Mouse (Mus musculus) naive thymus-derived CD4-positive, alpha-beta T cell, adult 2 months (primary cell): Measurements from ENCODE around the gene Unk.

ENCODE experiments used
- DNase-seq: peaks from one replicate; pipeline ENCODE4 v3.0.0-alpha.2; 2011; ENCODE audit warnings: low read depth

Unk gene

DNA sequence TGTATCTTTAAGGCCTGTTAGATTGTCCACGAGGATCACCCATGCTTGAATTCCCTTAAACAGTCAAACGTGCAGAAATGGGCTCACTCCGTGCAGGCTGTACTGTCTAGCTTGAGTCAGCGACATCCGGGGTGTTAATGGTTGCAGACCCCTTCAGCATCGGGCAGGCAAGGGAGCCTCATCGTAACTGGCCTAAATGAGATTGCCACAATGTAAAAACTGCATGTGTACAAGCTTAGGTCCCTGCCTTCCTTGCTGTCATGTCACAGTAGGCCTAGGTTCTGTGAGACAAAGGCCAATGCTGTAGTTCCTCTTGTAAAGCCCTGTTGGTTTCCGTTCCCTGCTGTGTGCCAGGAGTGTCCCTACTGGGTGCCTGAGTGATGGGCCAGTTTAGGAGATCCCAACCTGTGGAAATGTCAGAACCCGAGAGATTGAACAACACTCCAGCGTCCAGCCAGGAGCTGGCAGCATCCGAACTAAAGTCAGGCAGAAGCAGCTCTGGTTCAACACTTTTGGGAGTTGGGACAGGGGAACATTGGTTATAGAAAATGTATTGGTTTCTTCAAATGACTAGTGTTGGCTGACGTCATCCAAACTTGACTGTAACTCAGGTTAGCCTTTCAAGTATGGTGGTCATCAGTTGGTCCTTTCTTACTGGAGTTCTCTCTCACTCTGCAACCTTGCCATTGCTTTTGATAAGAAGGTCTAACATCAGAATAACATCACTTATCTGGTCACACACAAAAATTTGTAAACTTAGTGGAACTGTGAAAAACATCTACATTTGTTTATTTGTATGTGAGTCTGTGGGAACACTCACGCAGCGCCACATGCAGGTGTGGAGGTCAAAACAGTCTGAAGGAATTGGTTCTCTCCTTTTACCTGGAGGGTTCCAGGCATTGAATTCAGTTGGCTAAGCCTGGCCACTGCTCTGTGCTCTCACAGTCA lies 1.1 kb downstream of the Unk start:
- DNase-seq, result no peak

DNA sequence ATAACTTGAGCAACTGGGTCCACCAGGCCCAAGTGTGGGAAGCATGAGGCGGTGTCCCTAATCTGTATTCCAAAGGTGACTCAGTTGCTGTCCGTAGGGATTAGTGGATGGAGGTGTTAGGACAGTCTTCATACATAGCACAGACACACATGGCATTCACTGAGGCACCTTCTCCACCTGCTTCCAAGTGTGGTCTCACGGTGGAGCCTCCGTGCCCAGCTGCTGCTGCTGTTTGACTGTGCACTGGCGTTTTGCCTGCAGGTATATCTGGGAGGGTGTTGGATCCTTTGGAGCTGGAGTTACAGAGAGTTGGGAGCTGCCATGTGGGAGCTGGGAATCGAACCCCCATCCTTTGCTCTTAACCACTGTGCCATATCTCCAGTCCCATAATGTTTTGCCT lies 4.5 kb downstream of the Unk start:
- DNase-seq, result no peak

DNA sequence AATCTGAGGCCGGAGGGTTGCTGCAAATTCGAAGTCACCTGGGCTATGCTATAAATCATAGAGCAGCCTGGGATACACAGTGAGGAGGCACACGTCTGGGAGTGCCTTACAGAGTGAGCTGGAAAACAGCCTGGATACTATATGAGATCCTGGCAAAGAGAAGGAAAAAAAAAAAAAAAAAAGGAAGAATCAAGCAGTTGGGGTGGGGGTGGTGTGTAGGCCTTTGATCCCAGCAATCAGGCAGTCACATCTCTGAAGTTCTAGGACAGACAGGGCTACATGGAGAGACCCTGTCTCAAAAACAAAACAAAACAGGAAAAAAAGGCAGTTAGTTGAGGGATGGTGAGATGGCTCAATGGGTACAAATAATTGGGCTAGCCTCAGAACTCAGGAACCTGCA lies 6.5 kb downstream of the Unk start:
- DNase-seq, result no peak

DNA sequence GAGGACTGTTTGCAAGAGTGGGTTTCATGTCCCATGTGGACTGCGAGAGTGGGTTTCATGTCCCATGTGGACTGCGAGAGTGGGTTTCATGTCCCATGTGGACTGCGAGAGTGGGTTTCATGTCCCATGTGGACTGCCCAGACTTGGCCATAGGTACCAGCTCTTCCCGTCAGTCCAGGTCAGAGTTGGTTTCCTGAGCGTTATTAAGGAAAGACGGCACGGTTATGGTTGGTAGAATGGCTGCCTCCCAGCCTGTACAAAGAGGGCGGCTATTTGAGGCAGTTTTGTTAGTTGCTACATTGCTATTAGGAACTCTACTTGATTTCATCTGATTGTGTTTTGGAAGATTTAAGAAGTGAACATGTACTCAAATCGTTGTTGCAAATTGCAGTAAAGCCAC lies 7.7 kb downstream of the Unk start:
- DNase-seq, result no peak

DNA sequence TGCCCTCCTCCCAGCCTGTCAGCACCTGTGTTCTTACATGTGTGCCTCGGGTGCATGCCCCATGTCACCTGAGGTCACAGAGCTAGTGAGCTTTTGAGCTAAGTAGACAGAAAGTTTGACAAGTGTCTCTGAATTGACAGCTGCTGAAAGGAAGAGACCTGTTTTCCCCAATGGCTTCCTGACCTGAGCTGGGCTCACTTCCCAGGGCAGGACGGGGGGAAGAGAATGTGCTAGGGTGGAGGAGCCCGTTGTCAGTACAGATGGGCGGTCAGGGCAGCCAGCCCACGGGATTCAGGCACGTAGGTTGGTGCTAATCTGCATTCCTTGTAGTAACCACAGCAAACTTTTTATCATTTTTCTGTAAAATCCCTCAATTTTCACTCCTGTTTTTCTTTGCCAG lies 10.5 kb downstream of the Unk start:
- DNase-seq, result no peak

DNA sequence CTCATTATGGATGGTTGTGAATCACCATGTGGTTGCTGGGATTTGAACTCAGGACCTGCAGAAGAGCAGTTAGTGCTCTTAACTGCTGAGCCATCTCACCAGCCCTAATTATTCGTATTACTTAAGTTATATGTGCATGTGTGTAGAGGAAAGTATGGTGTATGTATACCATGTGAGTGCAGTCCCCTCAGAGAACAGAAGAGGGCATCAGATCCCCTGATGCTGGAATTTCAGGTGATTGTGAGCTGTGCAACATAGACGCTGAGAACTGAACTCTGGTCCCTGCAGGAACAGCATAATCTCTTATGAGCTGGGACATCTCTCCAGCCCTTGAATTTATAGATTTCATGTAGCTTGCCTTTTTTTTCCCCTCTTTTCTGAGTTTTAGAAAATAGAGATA lies 11.7 kb downstream of the Unk start:
- DNase-seq, result no peak

DNA sequence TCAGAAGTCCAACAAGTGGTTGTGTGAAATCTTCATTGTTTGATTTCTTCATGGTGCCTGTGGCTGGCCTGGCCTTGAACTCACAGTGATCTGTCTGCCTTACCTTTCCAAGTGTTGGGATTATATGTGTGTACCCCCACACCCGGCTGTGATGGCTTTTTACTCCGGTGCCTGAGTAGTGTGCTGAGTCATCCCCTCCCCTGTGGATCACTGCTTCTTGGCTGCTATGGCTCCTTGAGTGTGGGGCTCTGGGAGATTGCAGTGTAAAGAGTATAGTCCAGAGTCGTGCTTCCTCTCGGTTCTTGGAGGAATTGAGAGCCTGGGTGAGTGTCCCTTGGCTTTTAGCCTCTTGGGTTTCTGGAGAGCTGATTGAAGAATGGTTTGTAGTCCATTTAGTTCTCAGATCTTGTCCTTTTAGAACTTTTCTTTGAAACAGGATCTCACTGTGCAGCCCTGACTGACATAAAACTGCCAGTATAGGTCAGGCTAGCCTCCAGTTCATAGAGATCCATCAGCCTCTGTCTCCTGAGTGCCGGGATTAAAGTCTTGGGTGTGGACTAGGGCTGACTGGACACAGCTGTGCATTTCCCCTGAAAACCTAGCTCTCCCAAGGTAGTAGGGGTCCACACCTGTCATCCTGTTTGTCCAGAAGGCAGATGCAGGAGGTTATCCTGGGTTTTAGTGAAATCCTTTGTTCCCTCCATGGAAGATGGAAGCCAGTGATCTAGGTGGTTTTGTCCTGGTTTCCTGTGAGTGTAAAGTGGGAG lies 12.4 kb downstream of the Unk start:
- DNase-seq, result no peak

DNA sequence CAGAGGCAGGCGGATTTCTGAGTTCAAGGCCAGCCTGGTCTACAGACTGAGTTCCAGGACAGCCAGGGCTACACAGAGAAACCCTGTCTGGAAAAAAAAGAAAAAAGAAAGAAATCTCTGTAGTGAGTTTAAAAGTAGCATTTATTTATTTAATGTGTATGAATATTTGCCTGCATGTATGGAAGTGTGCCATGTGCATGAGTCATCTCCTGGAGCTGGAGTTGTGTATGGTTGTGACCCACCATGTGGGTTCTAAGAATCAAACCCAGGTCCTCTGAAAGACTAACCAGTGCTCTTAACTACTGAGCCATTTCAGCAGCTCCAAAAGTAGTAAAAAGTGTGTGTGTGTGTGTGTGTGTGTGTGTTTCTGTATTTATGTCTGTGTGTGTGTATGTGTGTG lies 13.2 kb downstream of the Unk start:
- no peak for DNase-seq

DNA sequence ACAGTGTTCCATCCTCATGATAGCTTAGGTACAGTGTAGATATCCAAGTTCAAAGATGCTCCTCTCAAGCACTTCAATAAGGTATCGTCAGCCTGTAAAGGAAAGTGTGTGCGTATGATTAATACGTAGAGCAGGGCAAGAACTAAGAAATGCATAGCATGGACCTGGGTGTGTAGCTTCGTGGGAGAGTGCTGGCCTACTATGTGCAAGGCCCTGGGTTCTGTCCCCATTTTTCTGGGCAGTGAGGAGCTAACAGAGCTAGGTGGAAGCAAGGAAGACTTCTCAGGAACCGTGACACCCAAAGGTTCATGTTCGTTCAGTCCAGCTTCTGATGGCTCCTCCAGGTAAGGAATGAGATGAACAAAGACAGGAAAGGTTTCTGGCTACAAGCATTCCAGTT lies 15.1 kb downstream of the Unk start:
- no peak for DNase-seq

DNA sequence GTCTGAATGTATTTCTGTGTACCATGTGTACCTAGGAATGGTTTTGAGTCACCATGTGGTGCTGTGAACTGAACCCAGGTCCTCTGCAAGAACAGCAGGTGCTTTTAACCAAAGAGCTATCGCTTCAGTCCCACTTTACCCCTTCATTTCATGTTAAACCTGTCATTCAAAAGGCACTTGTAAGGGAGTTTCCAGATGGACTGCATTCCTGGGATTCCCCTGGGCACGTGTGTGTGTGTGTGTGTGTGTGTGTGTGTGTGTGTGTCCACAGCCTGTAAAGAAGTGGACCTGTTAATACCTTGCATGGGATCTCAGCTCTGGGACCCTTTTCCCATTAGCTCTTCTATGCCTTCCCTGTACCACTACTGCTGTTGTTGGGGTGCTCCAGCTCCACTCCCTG lies 19.5 kb downstream of the Unk start:
- DNase-seq, result no peak

DNA sequence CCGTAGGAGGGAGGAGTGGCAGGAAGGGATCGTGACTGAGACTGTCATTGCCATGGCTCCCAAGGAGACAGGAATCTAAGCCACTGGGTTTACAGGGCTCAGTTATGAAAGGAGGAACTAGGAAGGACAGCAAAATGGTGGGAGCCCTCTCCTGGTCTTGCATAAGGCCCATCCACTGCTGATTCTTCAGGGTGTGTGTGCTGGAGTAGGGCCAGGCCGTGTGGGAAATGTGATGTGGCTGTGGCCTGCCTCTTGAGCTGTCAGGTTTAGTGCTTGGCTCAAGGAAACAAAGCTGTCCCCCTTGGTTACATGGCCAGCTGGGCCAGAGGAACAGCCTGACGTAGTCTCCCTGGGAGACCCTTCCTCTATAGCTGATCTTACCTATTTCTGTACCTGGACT lies 20.1 kb downstream of the Unk start:
- DNase-seq, result no peak

DNA sequence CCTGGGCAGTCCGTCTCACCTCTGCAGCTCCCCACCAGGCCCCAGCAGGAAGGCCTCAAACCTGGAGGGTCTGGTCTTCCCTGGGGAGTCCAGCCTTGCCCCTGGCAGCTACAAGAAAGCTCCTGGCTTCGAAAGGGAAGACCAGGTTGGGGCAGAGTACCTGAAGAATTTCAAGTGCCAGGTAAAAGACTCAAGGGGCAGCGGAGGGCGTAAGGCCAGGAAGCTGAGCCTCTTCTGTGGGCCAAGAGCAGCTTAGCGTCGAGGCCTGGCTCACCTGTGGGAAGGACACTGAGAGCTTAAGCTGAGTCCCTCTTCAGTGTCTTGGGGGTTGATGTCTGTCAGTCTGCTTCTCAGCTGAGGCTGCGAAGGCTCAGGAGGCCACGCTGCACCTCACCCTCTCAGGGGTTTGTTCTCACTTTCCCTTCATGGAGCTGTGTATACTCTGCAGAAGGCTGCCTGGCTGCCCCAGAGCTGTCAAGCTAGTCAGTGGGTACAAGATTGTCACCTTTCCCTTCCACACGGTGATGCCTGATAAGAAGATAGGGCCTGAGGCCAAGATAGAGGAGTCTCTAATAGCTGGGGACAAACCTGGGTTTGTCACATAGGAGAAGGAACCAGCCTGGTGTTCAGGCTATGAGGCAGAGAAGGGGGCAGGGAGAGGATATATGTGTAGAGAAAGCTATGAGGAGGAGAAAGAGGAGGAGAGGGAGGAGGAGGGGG lies 23.5 kb downstream of the Unk start:
- no peak for DNase-seq

DNA sequence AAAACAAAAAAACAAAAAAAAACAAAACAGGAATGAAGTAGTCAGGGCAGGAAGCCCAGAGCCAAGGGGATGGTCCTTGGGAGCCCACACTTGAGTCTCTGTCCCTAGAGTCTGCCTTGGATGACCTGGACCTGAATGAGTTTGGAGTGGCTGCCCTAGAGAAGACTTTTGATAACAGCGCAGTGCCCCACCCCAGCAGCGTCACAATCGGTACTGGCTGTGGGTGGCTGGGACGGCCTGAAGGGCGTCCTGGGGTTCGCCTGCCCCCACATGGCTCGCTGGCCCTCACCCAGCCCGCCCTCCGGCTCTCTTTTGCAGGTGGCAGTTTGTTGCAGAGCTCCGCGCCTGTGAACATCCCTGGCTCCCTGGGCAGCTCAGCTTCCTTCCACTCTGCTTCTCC lies 25.8 kb downstream of the Unk start:
- no peak for DNase-seq

DNA sequence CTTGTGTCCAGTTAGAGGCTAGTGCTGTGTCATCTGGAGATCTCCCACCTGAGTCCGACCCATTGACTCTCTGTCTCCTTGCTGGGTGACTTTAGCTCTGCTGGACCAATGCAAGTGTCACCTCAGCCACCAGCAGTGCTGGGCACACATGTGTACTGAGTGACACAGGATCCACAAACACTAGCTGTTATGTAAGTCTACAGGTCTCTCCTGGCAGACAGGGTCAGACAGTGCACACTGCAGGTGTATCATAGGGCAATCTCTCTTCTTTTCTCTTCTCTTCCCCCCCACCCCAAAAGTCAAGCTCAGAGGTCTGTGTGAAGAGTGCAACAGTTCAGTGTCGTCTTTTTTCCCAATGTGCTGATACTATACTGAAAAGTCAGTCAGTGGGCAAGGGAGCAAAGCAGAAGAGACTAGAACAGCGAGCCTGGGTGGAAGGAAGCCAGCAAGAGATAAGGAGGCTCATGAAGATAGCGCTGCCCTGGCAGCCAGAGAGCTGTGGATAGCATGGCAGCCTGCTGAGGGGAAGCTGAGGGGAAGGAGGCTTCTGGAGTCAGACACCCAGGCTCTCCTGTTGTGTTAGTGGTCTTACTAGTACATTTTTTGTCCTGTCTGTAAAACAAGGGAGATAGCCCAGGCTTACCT lies 27.2 kb downstream of the Unk start:
- no peak for DNase-seq

DNA sequence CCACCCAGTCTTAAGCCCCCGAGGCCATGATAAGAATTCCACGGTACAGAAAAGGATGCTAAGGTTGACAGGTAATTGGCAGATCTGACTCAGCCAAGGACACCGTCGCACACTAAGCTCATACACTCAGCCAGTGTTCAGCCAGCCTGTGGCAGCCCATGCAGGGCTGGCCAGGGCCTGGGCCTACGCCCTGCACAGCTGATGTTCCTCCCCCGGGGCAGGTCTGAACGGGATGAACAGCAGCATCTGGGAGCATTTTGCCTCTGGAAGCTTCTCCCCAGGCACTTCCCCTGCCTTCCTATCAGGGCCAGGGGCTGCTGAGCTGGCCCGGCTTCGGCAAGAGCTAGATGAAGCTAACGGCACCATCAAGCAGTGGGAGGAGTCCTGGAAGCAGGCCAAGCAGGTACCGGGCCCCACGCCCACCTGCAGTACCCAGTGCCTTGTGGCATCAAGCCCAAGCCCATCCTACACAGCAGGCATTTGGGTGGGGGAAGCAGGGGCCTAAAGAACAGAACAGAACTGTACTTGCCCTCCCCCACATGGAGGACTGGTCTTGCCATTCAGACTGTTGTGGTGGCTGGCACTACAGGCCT lies 28.0 kb downstream of the Unk start:
- no peak for DNase-seq

DNA sequence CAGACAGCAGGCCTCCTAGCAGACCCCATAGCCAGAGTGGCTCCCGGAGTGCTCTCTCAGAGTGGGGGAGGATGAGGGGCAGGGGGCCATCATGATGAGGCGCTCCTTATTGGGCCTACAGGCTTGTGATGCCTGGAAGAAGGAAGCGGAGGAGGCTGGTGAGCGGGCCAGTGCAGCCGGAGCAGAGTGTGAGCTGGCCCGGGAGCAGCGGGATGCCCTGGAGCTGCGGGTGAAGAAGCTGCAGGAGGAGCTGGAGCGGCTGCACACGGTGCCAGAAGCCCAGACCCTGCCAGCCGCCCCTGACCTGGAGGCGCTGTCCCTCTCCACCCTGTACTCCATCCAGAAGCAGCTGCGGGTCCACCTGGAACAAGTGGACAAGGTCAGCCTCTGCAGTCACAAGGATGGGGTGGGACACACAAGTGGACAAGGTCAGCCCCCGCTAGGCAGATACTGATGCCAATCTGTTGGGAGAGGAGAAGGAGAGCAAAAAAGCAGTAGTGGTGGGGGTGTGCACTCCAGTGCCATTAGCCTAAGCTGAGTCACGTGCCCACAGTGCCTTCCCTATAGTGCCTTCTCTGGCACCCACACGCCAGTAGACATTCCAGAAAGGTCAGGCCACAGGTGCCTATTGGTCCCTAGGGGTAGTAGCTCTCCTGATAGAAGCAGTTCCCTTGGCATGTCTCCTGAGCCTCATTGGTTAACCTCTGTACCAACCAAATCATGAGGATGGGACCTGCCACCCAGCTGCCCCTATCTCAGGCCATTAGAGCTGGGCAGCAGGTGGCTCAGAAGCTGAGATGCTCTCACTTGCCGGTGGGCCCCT lies 29.0 kb downstream of the Unk start:
- no peak for DNase-seq

DNA sequence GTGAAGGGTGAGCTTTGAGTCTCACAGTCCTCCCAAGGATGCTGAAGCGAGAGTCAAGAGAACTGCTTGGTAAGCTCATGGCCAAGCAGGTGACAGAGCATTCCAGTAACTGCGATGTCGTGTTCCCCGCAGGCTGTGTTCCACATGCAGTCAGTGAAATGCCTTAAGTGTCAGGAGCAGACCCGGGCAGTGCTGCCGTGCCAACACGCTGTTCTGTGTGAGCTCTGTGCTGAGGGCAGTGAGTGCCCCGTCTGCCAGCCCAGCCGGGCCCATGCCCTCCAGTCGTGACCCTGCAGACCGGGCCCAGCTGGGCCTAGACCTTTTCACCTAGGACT lies 29.5 kb downstream of the Unk start:
- DNase-seq, result no peak

DNA sequence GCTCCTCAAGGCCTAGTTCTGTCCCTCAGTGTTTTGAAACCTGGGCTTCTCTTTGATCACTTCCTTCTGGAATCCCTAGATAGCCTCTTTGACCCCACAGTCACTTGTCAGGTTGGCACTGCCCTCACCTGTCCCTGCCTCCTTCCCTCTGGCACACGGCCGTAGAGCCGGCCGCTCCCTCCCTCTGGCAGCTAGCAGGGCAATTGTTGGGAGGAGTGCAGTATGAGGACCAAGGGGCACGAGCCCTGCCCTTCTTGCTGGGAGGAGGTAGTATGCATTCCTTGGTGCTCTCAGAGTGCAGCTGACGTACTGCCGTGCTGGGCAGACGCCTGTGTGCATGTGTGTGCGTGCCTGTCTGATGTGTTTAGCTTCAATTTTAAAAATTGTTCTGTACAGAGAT lies 30.5 kb downstream of the Unk start:
- no peak for DNase-seq

DNA sequence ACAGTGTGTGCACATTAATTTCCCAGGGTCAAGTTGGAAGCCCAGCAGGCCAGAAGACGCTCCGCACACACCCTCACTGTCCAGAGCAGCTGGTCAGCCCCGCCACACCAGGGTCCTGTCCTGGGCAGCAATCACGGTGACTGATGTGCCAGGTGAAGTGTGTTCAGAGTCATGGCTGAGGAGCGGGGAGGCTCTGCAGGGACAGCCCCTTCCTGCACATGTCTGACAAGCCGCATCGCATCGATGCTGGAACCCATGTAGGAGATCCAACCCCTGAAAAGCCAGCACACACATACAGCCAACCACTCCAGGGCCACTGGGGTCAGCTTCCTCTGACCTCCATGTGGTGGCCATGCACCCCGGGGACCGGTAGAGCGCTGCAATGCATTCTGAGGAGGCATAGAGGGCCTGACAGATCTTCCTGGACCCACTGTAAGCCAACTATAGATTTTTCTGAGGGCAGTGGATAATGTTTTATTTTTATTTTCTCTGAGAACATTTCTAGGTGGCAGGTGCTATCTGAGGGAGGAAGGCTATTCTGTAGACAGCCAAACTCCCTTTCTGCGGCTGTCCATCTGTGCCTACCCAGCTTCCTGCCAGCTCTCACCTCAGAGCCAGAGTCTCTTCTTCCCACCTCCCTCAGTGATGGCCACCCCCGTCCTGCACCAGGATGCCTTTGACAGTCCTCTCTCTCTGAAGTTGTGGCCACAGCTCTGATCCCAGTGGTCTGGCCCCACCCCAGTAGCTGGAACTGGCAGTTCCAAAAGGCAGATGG lies 31.7 kb downstream of the Unk start:
- DNase-seq, result no peak

DNA sequence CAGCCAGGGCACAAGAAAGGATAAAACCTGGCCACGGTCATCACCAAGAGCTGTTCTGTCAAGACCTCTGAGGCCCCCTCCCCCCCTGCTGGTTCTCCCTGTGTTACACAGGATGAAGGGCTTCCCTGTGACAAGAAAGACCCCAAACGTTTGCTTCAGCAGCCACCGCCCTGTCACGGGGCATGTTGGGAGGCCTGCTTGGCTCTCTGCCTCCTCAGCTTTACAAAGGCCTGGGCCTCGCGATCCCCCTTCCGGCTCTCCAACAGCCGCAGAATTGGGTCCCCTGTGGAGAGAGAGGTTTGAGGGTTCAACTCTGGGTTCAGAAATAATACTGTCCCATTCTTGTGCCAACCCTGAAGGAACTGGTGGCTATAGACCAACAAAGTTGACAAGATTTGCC lies 32.4 kb downstream of the Unk start:
- no peak for DNase-seq
